Mouse (Mus musculus) midbrain, embryonic 15.5 days (tissue): ENCODE measurements at regions not wholly inside any gene's neighbourhood (a gene's known extent, or its start where the extent isn't known, plus 50 kb on each side); places are given as distances from the start of the nearest gene placed in this dataset.

Experiments used
- ATAC-seq: fragments of 200-750 bp; cut with Nextera tagmentation; replicated peaks from 2 replicates; pipeline ENCODE4 v1.8.0; 2017; ENCODE audit warnings: moderate TSS enrichment
- H3K27ac ChIP-seq: fragments of 300-500 bp; sonication (generic); 2 replicates; pipeline ENCODE4 v1.5.1; 2015; ENCODE audit warnings: mild to moderate bottlenecking, inconsistent platforms
- H3K27me3 ChIP-seq: fragments of 300-500 bp; sonication (generic); replicated peaks from 2 replicates; pipeline ENCODE4 v1.6.1; 2015; ENCODE audit warnings: inconsistent platforms
- H3K36me3 ChIP-seq: fragments of 300-500 bp; sonication (generic); replicated peaks from 2 replicates; pipeline ENCODE4 v1.6.1; 2015; ENCODE audit warnings: inconsistent platforms
- H3K4me1 ChIP-seq: fragments of 300-500 bp; sonication (generic); 2 replicates; pipeline ENCODE4 v1.6.1; 2015; ENCODE audit warnings: inconsistent platforms
- H3K4me2 ChIP-seq: fragments of 300-500 bp; sonication (generic); 2 replicates; pipeline ENCODE4 v1.6.1; 2015; ENCODE audit warnings: inconsistent platforms, mild to moderate bottlenecking, moderate library complexity
- H3K4me3 ChIP-seq: fragments of 300-500 bp; sonication (generic); 2 replicates; pipeline ENCODE4 v1.5.1; 2015; ENCODE audit warnings: mild to moderate bottlenecking, inconsistent platforms
- H3K9ac ChIP-seq: fragments of 300-500 bp; sonication (generic); 2 replicates; pipeline ENCODE4 v1.6.1; 2015; ENCODE audit warnings: mild to moderate bottlenecking, inconsistent platforms
- H3K9me3 ChIP-seq: fragments of 300-500 bp; sonication (generic); 2 replicates; pipeline ENCODE4 v1.6.1; 2016; ENCODE audit warnings: inconsistent platforms
- WGBS: fragments of 180-500 bp; shearing (Covaris S2); methylation state at CpG from one replicate; pipeline ENCODE4 v1.1.7; 2015; ENCODE audit warnings: mixed read lengths; 5-methylcytosine and 5-hydroxymethylcytosine counted together

DNA sequence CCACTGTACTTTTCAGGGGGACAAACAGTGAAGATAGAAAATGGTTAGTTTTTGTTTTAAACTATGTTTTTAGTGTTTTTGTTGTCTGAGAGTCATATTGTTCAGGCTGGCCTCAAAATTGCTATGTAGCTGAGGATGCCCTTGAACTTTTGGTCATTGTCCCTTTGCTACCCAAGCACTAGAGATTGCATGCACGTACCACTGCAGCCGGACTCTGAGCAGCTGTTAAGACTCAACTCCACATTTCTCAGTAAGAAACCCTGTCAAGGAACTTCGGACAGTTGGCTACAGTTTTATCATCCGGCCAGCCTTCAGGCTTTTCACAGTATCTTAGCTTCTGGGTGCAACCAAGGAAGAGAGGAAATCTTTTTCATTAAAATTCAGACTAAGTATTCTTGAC, 173.9 kb upstream of the Fam19a1 start:
- Histone ChIP-seq H3K9ac (no peak overlapping the region), H3K4me3 (no peak overlapping the region), H3K36me3 (no peaks in the 10 kb centered on the region), H3K4me1 (no peaks in the 10 kb centered on the region), H3K4me2 (no peak overlapping the region), H3K9me3 (no peaks in the 10 kb centered on the region), H3K27me3 (no peaks in the 10 kb centered on the region), H3K27ac (no peak overlapping the region)
- no peak for ATAC-seq
- 91% methylated on average over 4 of the region's 4 CpGs for WGBS

DNA sequence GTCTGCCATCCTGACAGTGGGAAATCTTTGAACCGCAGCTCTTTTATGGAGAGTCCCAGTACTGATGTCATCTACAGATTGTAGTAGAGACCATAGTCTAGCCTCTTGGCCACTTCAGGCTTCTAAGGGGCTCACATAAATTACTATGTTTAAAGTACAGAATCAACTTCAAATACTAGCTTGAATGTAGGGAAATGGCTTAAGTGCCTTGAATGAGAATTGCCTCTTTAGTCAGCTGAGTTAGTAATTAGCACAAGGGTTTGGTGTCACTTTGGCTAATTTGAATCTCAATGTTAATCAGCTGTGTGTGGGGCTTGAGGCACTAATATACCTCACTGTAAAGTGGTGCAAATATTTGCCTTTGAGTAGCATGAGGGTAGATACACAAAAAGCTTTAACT, 152.2 kb upstream of the Fam19a1 start:
- Histone ChIP-seq H3K9ac (no peak overlapping the region), H3K4me3 (no peak overlapping the region), H3K27me3 (no peaks in the 10 kb centered on the region), H3K4me2 (no peak overlapping the region), H3K4me1 (no peaks in the 10 kb centered on the region), H3K9me3 (no peaks in the 10 kb centered on the region), H3K36me3 (no peaks in the 10 kb centered on the region), H3K27ac (no peak overlapping the region)
- ATAC-seq, result no peak
- WGBS, result 87% methylated on average over 1 of the region's 1 CpGs

DNA sequence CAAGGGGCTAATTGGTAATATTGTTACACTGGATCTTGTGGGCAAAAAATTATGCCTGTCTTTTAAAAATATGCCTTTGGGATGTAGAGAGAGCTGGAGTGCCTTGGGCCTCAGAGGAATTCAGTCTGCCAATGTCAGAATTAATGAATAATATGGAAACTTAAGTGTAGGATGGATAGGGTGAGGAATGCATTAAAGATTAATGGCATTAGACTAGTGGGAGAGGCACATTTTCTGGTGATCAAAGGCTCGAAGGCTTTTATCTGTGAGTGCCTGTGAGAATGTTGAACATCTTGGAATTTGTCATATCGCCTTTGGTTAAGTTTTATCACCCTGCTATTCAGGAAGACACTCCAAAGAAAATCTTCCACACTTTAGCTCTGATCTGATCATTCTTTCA, 146.7 kb upstream of the Fam19a1 start:
- H3K4me3 ChIP-seq, result no peak overlapping the region
- peak; percentile 75 for ATAC-seq
- no peak overlapping the region for H3K9ac ChIP-seq
- 0 out of 2 replicates have a peak overlapping the region, but pooled peaks have one; percentile 26 for H3K27ac ChIP-seq
- no peaks in the 10 kb centered on the region for H3K27me3 ChIP-seq
- H3K9me3 ChIP-seq, result no peaks in the 10 kb centered on the region
- H3K4me1 ChIP-seq, result no peaks in the 10 kb centered on the region
- no peaks in the 10 kb centered on the region for H3K36me3 ChIP-seq
- WGBS, result 53% methylated on average over 2 of the region's 2 CpGs
- H3K4me2 ChIP-seq, result no peak overlapping the region

GRCm38 (mm10) chr6:95975994-95976393, 137.0 kb upstream of the Fam19a1 start:
- Histone ChIP-seq H3K36me3 (no peaks in the 10 kb centered on the region), H3K4me2 (no peak overlapping the region), H3K27ac (no peak overlapping the region), H3K9me3 (no peaks in the 10 kb centered on the region), H3K9ac (no peak overlapping the region), H3K4me1 (no peaks in the 10 kb centered on the region), H3K4me3 (no peak overlapping the region), H3K27me3 (no peaks in the 10 kb centered on the region)
- ATAC-seq, result no peak
- 93% methylated on average over 2 of the region's 2 CpGs for WGBS

DNA sequence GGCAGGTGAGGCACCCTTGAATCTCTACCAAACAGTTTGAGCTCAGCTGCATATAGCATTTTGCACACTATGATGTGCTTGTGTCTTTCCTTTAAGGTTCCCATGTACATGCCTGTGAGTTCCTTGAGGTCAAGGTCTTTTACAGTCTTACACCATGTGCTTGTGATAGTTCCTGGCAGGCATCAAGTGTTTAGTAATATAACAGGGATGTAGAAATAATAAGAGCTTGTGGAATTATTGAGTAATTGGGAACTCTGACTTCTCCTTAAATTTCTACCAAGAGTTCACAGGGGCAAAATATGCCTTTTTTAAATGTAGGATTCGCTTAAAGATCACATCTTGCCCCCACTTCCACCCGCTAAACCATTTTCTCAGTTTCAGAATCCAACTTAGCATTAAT, 115.9 kb upstream of the Fam19a1 start:
- Histone ChIP-seq H3K4me3 (no peak overlapping the region), H3K36me3 (no peaks in the 10 kb centered on the region), H3K27me3 (no peaks in the 10 kb centered on the region), H3K9me3 (no peaks in the 10 kb centered on the region), H3K4me2 (no peak overlapping the region), H3K4me1 (peaks cover 3% of the 10 kb centered on the region; the same call in 1 of the 2 replicates), H3K9ac (no peak overlapping the region), H3K27ac (no peak overlapping the region)
- no peak for ATAC-seq
- WGBS, result 79% methylated on average over 2 of the region's 2 CpGs

DNA sequence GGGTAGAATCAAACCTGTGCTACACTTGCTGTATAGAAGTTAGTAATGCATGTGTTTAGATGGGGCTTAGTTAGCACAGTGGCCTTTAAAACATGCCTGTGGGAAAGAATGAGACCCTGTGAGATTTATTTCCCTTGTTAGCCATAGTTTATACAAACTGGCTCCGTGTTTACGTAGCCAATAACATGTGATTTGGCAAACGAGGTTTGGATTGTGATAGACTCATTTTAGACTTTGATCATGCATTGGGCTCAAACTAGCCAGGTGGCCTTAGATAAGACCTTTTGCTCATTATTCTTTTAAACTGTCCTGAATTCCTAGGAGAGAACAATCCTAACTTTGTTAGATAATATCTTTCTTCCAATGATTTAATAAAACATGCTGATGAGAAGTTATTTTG, 115.2 kb upstream of the Fam19a1 start:
- 77% methylated on average over 3 of the region's 3 CpGs for WGBS

DNA sequence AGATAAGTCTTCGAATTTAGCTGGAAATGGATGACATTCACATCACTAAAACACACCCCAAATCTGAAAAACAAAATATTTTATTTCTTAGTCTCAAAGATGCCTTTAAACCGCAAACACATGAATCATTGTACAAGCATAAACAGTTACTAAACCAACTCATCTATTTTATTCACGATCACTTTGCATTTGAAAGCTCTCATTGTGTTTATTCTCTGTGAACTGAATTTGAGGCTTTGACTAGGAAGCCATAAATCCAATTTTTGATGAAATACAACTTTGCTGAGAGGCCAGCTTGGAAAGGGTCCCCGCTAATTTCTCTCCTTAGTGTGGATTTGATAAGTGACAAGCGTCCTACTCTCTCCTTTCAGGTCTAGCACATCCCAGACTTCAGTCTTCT, 113.5 kb upstream of the Fam19a1 start:
- H3K36me3 ChIP-seq, result no peaks in the 10 kb centered on the region
- H3K4me2 ChIP-seq, result no peak overlapping the region
- peaks cover 3% of the 10 kb centered on the region; the same call in 1 of the 2 replicates for H3K4me1 ChIP-seq
- no peaks in the 10 kb centered on the region for H3K9me3 ChIP-seq
- no peak overlapping the region for H3K4me3 ChIP-seq
- no peak overlapping the region for H3K9ac ChIP-seq
- WGBS, result 85% methylated on average over 5 of the region's 5 CpGs
- no peaks in the 10 kb centered on the region for H3K27me3 ChIP-seq
- H3K27ac ChIP-seq, result 0 out of 2 replicates have a peak overlapping the region, but pooled peaks have one; percentile 21
- no peak for ATAC-seq

More for the DNA sequence above, 115.2 kb upstream of the Fam19a1 start:
- Histone ChIP-seq H3K36me3 (no peaks in the 10 kb centered on the region), H3K4me2 (no peak overlapping the region), H3K4me1 (peaks cover 3% of the 10 kb centered on the region; the same call in 1 of the 2 replicates), H3K9ac (no peak overlapping the region), H3K27ac (no peak overlapping the region), H3K27me3 (no peaks in the 10 kb centered on the region), H3K9me3 (no peaks in the 10 kb centered on the region), H3K4me3 (no peak overlapping the region)
- ATAC-seq, result no peak

DNA sequence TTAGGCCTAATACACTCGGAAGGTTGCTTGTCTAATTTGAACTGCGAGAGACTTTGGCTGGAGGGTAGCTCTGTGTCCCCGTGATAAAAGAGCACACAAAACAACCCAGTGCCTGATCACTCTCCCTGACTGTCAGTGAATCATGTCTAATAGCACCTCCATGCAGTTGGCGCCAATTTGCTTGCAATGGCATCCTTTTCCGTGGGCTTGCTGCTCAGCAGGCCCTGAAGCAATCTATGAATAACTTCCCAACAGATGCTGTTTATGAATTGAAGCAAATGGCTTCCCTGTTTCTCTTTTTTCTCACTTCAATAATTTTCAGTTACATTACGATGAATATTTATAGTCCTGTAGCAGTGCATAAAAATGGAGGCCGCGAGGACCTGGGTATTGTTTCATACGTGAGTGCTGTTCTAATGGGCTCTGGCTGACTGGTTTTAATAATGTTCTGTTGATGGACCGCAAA, 112.9 kb upstream of the Fam19a1 start:
- Histone ChIP-seq H3K4me2 (no peak overlapping the region), H3K4me1 (peaks cover 3% of the 10 kb centered on the region; the same call in 1 of the 2 replicates), H3K36me3 (no peaks in the 10 kb centered on the region), H3K4me3 (no peak overlapping the region), H3K9ac (no peak overlapping the region), H3K27ac (peak overlapping the region; percentile 21; the same call in 1 of the 2 replicates), H3K27me3 (no peaks in the 10 kb centered on the region), H3K9me3 (no peaks in the 10 kb centered on the region)
- 58% methylated on average over 10 of the region's 10 CpGs for WGBS
- peak; percentile 69 for ATAC-seq

- Histone ChIP-seq H3K36me3 (no peaks in the 10 kb centered on the region), H3K4me1 (no peaks in the 10 kb centered on the region), H3K27me3 (no peaks in the 10 kb centered on the region), H3K9ac (no peak overlapping the region), H3K4me3 (no peak overlapping the region), H3K9me3 (no peaks in the 10 kb centered on the region), H3K4me2 (no peak overlapping the region), H3K27ac (no peak overlapping the region)
- 90% methylated on average over 5 of the region's 5 CpGs for WGBS
- no peak for ATAC-seq
Observed at GRCm38 (mm10) chr6:96011299-96011698, 101.7 kb upstream of the Fam19a1 start.

DNA sequence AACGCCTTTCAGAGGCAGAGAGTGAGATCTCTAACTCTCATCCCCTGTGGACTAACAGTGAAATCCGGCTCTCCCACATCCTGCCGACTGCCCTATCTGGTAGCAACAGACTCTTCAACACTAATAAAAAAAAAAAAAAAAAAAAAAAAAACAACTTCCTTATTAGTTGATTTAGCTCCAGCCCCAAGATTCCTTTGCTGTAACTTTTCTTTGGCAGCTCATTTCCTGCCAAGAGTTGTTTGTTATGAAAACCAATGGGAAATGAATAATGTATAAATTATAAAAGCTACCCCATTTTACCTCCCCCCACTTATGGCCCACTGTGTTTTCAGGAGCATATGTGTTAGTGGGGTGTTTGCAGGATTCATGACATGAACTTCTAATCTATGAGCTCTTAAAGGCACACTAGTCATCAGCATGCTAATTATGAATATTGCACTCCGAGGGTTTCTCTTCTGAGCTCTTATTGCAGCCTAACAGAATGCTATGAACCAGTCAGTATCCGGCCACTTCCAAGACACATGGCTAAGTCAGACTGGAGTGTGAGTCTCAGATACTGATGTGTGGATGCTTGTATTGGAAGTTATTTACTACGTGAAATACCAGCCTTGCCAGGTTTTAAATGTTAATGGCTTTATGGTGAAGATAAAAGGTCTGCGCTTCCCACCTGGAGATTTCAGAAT, 84.8 kb upstream of the Fam19a1 start:
- Histone ChIP-seq H3K27ac (no peak overlapping the region), H3K27me3 (no peaks in the 10 kb centered on the region), H3K9ac (no peak overlapping the region), H3K4me1 (no peaks in the 10 kb centered on the region), H3K4me2 (no peak overlapping the region), H3K9me3 (no peaks in the 10 kb centered on the region), H3K4me3 (no peak overlapping the region), H3K36me3 (no peaks in the 10 kb centered on the region)
- 81% methylated on average over 7 of the region's 7 CpGs for WGBS
- no peak for ATAC-seq

- WGBS, result 77% methylated on average over 4 of the region's 4 CpGs
- ATAC-seq, result no peak
Observed at GRCm38 (mm10) chr6:96043711-96044110, 69.2 kb upstream of the Fam19a1 start.

DNA sequence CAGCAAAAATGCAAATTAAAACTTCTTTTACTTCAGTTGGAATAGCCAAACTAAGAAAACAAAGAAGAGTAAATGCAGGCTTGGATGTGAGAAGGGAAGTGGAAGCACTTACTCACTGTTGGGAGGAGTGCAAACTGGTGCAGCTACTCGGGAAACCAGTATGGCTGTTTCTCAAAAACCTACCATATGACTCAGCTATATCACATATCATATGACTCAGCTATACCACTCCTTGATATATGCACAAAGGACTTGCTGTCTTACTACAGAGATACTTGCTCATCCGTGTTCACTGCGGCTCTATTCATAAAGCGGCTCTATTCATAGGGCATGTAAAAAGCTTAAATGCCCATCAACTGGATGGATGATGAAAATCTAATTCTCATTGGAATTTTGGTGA, 59.5 kb upstream of the Fam19a1 start:
- Histone ChIP-seq H3K9ac (no peak overlapping the region), H3K36me3 (no peaks in the 10 kb centered on the region), H3K4me2 (no peak overlapping the region), H3K4me3 (no peak overlapping the region), H3K27me3 (no peaks in the 10 kb centered on the region), H3K4me1 (no peaks in the 10 kb centered on the region), H3K9me3 (no peaks in the 10 kb centered on the region), H3K27ac (no peak overlapping the region)
- no peak for ATAC-seq
- 84% methylated on average over 4 of the region's 4 CpGs for WGBS

More at GRCm38 (mm10) chr6:96043711-96044110, 69.2 kb upstream of the Fam19a1 start:
- Histone ChIP-seq H3K4me3 (no peak overlapping the region), H3K9me3 (no peaks in the 10 kb centered on the region), H3K27ac (no peak overlapping the region), H3K4me2 (no peak overlapping the region), H3K4me1 (no peaks in the 10 kb centered on the region), H3K27me3 (no peaks in the 10 kb centered on the region), H3K36me3 (no peaks in the 10 kb centered on the region), H3K9ac (no peak overlapping the region)

GRCm38 (mm10) chr6:96057011-96057410, 55.9 kb upstream of the Fam19a1 start:
- Histone ChIP-seq H3K9ac (no peak overlapping the region), H3K4me2 (no peak overlapping the region), H3K36me3 (no peaks in the 10 kb centered on the region), H3K4me3 (no peak overlapping the region), H3K4me1 (no peaks in the 10 kb centered on the region), H3K9me3 (no peaks in the 10 kb centered on the region), H3K27ac (no peak overlapping the region), H3K27me3 (no peaks in the 10 kb centered on the region)
- ATAC-seq, result no peak
- 86% methylated on average over 2 of the region's 2 CpGs for WGBS
